Mouse (Mus musculus) 416B (cell line): ENCODE measurements around the gene Gm7137.
"Not testable (repeated sequence)": the region's sequence is repeated elsewhere in the genome, so short reads cannot be mapped to it uniquely, and the experiment has no call there.

Experiments
- DNase-seq: peaks from one replicate; pipeline ENCODE4 v3.0.0; 2011; ENCODE audit warnings: low read depth

Gene Gm7137

GRCm38 (mm10) chr10:77787876-77788275 lies at the start of gene Gm7137:
Gene Gm7137 (minus strand): TSS chr10:77788200.
- DNase-seq, result not testable (repeated sequence)

- no peak for DNase-seq
Observed at GRCm38 (mm10) chr10:77835647-77836046, 47.6 kb upstream of the Gm7137 start, which contains the start of gene Krtap10-10. Gene Krtap10-10 (plus strand): TSS chr10:77835947.

- DNase-seq, result no peak
Observed at GRCm38 (mm10) chr10:77826951-77827350, 39.0 kb upstream of the Gm7137 start, which contains the start of gene Krtap10-4. Gene Krtap10-4 (minus strand): TSS chr10:77827095.

GRCm38 (mm10) chr10:77819203-77819602 lies 31.2 kb upstream of the Gm7137 start:
- DNase-seq, result no peak

GRCm38 (mm10) chr10:77818523-77818922 lies 30.5 kb upstream of the Gm7137 start:
- DNase-seq, result no peak

GRCm38 (mm10) chr10:77815514-77815913 lies 27.5 kb upstream of the Gm7137 start:
- peak; percentile 20 for DNase-seq

GRCm38 (mm10) chr10:77814382-77814781 lies 26.4 kb upstream of the Gm7137 start, which contains the start of gene Gm2696:
Gene Gm2696 (plus strand): TSS chr10:77814682.
- DNase-seq, result no peak

GRCm38 (mm10) chr10:77811743-77812142 lies 23.7 kb upstream of the Gm7137 start, which contains the start of gene Gm9507:
Gene Gm9507 (minus strand): TSS chr10:77811843.
- DNase-seq, result no peak

GRCm38 (mm10) chr10:77804095-77804494 lies 16.1 kb upstream of the Gm7137 start:
- DNase-seq, result no peak

GRCm38 (mm10) chr10:77798921-77799508 lies 11.0 kb upstream of the Gm7137 start, which contains the start of gene Gm19668:
Gene Gm19668 (minus strand): TSS chr10:77799133.
- DNase-seq, result no peak

- DNase-seq, result not testable (repeated sequence)
Observed at GRCm38 (mm10) chr10:77798164-77798920, 10.3 kb upstream of the Gm7137 start.

GRCm38 (mm10) chr10:77797677-77798076 lies 9.7 kb upstream of the Gm7137 start:
- DNase-seq, result no peak

GRCm38 (mm10) chr10:77794976-77795375 lies 7.0 kb upstream of the Gm7137 start, which contains the start of gene Gm9639:
Gene Gm9639 (minus strand): TSS chr10:77795076.
- no peak for DNase-seq

- DNase-seq, result no peak
Observed at GRCm38 (mm10) chr10:77788621-77789020, 621 bp upstream of the Gm7137 start.

GRCm38 (mm10) chr10:77783396-77783795 lies 4.6 kb downstream of the Gm7137 start:
- DNase-seq, result not testable (repeated sequence)

GRCm38 (mm10) chr10:77782442-77782841 lies 5.6 kb downstream of the Gm7137 start, which contains the start of gene Gm3250:
Gene Gm3250 (minus strand): TSS chr10:77782542.
- DNase-seq, result not testable (repeated sequence)

GRCm38 (mm10) chr10:77776844-77777243 lies 11.2 kb downstream of the Gm7137 start, which contains the start of gene Gm7138:
Gene Gm7138 (minus strand): TSS chr10:77776944.
- DNase-seq, result not testable (repeated sequence)

GRCm38 (mm10) chr10:77772142-77772541 lies 15.9 kb downstream of the Gm7137 start:
- DNase-seq, result not testable (repeated sequence)

- DNase-seq, result not testable (repeated sequence)
Observed at GRCm38 (mm10) chr10:77771225-77771624, 16.8 kb downstream of the Gm7137 start, which contains the start of gene Gm3238. Gene Gm3238 (minus strand): TSS chr10:77771325.

- no peak for DNase-seq
Observed at GRCm38 (mm10) chr10:77769727-77770126, 18.3 kb downstream of the Gm7137 start.

- not testable (repeated sequence) for DNase-seq
Observed at GRCm38 (mm10) chr10:77759582-77759981, 28.4 kb downstream of the Gm7137 start, which contains the start of gene Gm3233. Gene Gm3233 (minus strand): TSS chr10:77759682.

GRCm38 (mm10) chr10:77753448-77753847 lies 34.6 kb downstream of the Gm7137 start:
- DNase-seq, result peak; percentile 13
